Mouse (Mus musculus): ENCODE results near the gene Sec31a.

DNA sequence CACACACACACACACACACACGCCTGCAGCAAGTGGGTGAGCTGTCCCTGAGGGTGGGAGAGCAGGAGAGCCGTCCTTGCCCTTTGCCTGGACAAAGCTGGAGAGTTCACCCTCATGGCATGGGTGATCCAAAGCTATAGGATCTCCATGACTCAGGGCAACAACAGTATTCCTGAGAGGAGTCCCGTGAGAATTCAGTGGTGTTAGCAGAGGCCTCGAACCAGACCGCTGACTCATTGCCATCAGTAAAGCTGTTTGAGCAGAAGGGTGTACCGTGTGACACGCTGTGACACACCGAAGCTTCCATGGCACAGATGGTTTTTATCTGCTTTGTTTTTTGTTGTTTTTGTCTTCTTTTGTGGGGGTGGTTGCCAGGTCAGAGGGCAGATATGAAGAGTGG lies 84.4 kb downstream of the Sec31a start:
- TF ChIP-seq CTCF (IDR thresholded peaks at IDR 0.05; ENCODE audit: low read depth) = no peak
- TF ChIP-seq EP300 (IDR thresholded peaks at IDR 0.05; ENCODE audit: low read depth) = no peak

All from liver, postnatal 0 days (tissue).